In the genomic region with DNA sequence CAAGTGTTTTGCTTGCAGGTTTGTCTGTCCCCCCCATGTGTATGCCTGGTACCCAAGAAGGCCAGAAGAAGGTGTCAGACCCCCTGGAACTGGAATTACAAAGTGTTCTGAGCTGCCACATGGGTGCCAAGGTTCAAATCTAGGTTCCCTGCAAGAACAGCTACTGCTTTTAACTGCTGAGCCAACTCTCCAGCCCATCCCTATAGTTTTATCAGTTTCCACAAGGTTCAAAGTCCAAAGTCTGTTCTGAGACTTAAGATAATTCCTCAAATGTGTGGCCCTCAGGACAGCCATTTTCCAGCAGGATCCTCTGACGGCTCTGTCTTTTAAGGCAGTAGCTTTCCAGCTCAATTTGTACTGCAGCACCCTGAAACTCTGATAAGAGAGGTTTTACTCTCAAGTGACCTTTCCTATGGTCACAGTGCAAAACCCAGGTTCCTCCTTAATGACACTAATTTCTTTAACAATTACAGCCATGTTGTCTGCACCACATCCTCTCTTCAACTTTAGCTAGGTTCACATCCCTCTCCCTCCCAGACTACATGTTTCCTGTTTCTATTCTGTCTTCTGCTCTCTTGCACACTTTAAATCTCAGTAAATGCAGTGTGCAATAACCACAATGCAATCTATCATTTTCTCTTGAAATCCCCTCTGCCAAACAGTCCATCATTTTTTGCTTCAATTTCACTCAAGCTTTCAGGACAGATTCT, we compare ENCODE assay signal across 22 mouse cellular contexts. TPM values are rescaled to one million over a fixed set of nuclear protein-coding genes. Genes with fewer than 3 reads are reported as not detected.
DNase-seq lines count a peak whose midpoint lies in the region; ATAC-seq and TF ChIP-seq lines count a peak whose summit lies in the region.
"Had no signal": no experiment of that assay in that cellular context is flagged by ENCODE, and none has a peak within 500 bp of the region (broad histone marks: within the 10 kb centered on the region; RNA-seq: fewer than 3 reads in every experiment).

No protein-coding gene starts in this region.

- intact Hi-C loops in heart, postnatal 25 days (cut with DNase I): no loop called here

- no peaks in the 10 kb centered on the region for H3K9me3 ChIP-seq in intestine, embryonic 15.5 days
- H3K9me3 ChIP-seq in forebrain, embryonic 16.5 days (ENCODE audit: control insufficient read depth, low read length): no peaks in the 10 kb centered on the region
- H3K9me3 ChIP-seq: forebrain, embryonic 10.5 days; G1E; hindbrain, embryonic 13.5 days; liver, embryonic 15.5 days; midbrain, embryonic 12.5 days; neural tube, embryonic 15.5 days; stomach, embryonic 15.5 days had no signal

- WGBS in intestine, embryonic 15.5 days: 57% methylated on average over 1 of the region's 1 CpGs
- WGBS in small intestine, adult 2 months: 29% methylated on average over 1 of the region's 1 CpGs
- 96% methylated on average over 1 of the region's 1 CpGs for WGBS in forebrain, embryonic 16.5 days

- ATAC-seq in activated CD4-positive, CD25-positive, alpha-beta regulatory T cell, adult 4 months: peak; percentile 81
- ATAC-seq in intestine, embryonic 15.5 days: peak; percentile 65
- no peak for ATAC-seq in forebrain, embryonic 16.5 days

- DNase-seq in CD4-positive helper T cell, adult 2 months (ENCODE audit: low read depth, low spot score): peak; percentile 31
- DNase-seq in heart, postnatal 25 days (ENCODE audit: low spot score): no peak
- DNase-seq in neural tube, embryonic 10.5 days (ENCODE audit: extremely low spot score, low spot score): no peak
- DNase-seq: adrenal gland, postnatal 14 days; cerebellum, postnatal 14 days; heart, postnatal 14 days; kidney, adult 8-10 months; left cerebral cortex, postnatal 4 days; thymus, adult 2 months had no signal

- H3K36me3 ChIP-seq in intestine, embryonic 15.5 days: no peaks in the 10 kb centered on the region
- no peaks in the 10 kb centered on the region for H3K36me3 ChIP-seq in small intestine, adult 2 months (ENCODE audit: control insufficient read depth, insufficient read depth, low read length)
- no peaks in the 10 kb centered on the region for H3K36me3 ChIP-seq in forebrain, embryonic 16.5 days (ENCODE audit: control insufficient read depth, insufficient read depth)
- H3K36me3 ChIP-seq: forebrain, embryonic 10.5 days; hindbrain, embryonic 13.5 days; liver, embryonic 15.5 days; midbrain, embryonic 12.5 days; neural tube, embryonic 15.5 days; stomach, embryonic 15.5 days had no signal

- no peak overlapping the region for H3K4me2 ChIP-seq in intestine, embryonic 15.5 days (replicated peaks)
- no peak overlapping the region for H3K4me2 ChIP-seq in forebrain, embryonic 16.5 days (ENCODE audit: low read length)
- H3K4me2 ChIP-seq: heart, embryonic 11.5 days; hindbrain, embryonic 13.5 days; liver, embryonic 15.5 days; midbrain, embryonic 12.5 days; neural tube, embryonic 15.5 days; stomach, embryonic 15.5 days had no signal

- no peak overlapping the region for H3K4me3 ChIP-seq in intestine, embryonic 15.5 days (replicated peaks)
- no peak overlapping the region for H3K4me3 ChIP-seq in small intestine, adult 2 months (ENCODE audit: low read depth, low read length)
- no peak overlapping the region for H3K4me3 ChIP-seq in forebrain, embryonic 16.5 days (replicated peaks; ENCODE audit: low read length)
- H3K4me3 ChIP-seq: forebrain, embryonic 10.5 days; hindbrain, embryonic 13.5 days; liver, embryonic 15.5 days; midbrain, embryonic 12.5 days; neural tube, embryonic 15.5 days; stomach, embryonic 15.5 days had no signal

- H3K27me3 ChIP-seq in intestine, embryonic 15.5 days (replicated peaks): no peaks in the 10 kb centered on the region
- no peaks in the 10 kb centered on the region for H3K27me3 ChIP-seq in small intestine, adult 2 months (ENCODE audit: control insufficient read depth, insufficient read depth, low read length)
- H3K27me3 ChIP-seq in forebrain, embryonic 16.5 days (replicated peaks; ENCODE audit: control insufficient read depth, insufficient read depth, low read length): no peaks in the 10 kb centered on the region
- H3K27me3 ChIP-seq: hindbrain, embryonic 13.5 days; liver, embryonic 15.5 days; midbrain, embryonic 12.5 days; neural tube, embryonic 15.5 days; stomach, embryonic 15.5 days had no signal

- TF ChIP-seq CTCF in small intestine, adult 2 months (IDR thresholded peaks at IDR 0.05; ENCODE audit: extremely low read depth, insufficient read length, insufficient replicate concordance, low read depth, low read length): no peak

- no peak for TF ChIP-seq POLR2A in small intestine, adult 2 months (IDR thresholded peaks at IDR 0.05; ENCODE audit: low read depth, low read length)

- peak overlapping the region; percentile 49; the same call in 1 of the 2 replicates for H3K27ac ChIP-seq in intestine, embryonic 15.5 days
- H3K27ac ChIP-seq in small intestine, adult 2 months (ENCODE audit: insufficient read depth, low read depth, low read length): peak overlapping the region; percentile 93
- H3K27ac ChIP-seq in forebrain, embryonic 16.5 days (ENCODE audit: low read length): no peak overlapping the region
- H3K27ac ChIP-seq: forebrain, embryonic 10.5 days; hindbrain, embryonic 13.5 days; liver, embryonic 15.5 days; macrophage; midbrain, embryonic 12.5 days; neural tube, embryonic 15.5 days; stomach, embryonic 15.5 days had no signal

- H3K9ac ChIP-seq in intestine, embryonic 15.5 days: no peak overlapping the region
- H3K9ac ChIP-seq in forebrain, embryonic 16.5 days (replicated peaks; ENCODE audit: low read depth, low read length): no peak overlapping the region
- H3K9ac ChIP-seq: hindbrain, embryonic 13.5 days; liver, embryonic 15.5 days; midbrain, embryonic 12.5 days; neural tube, embryonic 15.5 days; stomach, embryonic 15.5 days had no signal

- peaks cover 3% of the 10 kb centered on the region; the same call in 1 of the 2 replicates for H3K4me1 ChIP-seq in intestine, embryonic 15.5 days (replicated peaks)
- peaks cover 18% of the 10 kb centered on the region for H3K4me1 ChIP-seq in small intestine, adult 2 months (ENCODE audit: control insufficient read depth, insufficient read depth, insufficient read length, low read length)
- peaks cover 5% of the 10 kb centered on the region for H3K4me1 ChIP-seq in forebrain, embryonic 16.5 days (replicated peaks; ENCODE audit: control insufficient read depth, insufficient read depth, low read length)
- H3K4me1 ChIP-seq: stomach, embryonic 15.5 days had no signal

RNA-seq across cellular contexts. Expression of a gene that starts 28.4 kb away (rescaled TPM):
- 10 to 100 TPM; 37.6 to 52.4 TPM for polyA plus RNA-seq in activated CD4-positive, CD25-positive, alpha-beta regulatory T cell, adult 4 months (2017; shearing (Covaris generic))
- 35.3 and 37.1 TPM in 2 replicates for polyA plus RNA-seq in intestine, embryonic 15.5 days (2015; fragmentation: Nextera tagmentation; extraction: Ambion mirVana)
- 4.3 and 7.5 TPM in 2 replicates for polyA plus RNA-seq in small intestine, adult 2 months (2012; rRNA removed)
- 10 to 100 TPM; 55.8 to 59.0 TPM for total RNA-seq in heart, postnatal 25 days (2021)
- polyA plus RNA-seq in forebrain, embryonic 16.5 days (2015; fragmentation: Nextera tagmentation; extraction: Ambion mirVana): 14.0 and 16.3 TPM in 2 replicates
